Mouse (Mus musculus): ENCODE results near the gene Ttc28.

DNA sequence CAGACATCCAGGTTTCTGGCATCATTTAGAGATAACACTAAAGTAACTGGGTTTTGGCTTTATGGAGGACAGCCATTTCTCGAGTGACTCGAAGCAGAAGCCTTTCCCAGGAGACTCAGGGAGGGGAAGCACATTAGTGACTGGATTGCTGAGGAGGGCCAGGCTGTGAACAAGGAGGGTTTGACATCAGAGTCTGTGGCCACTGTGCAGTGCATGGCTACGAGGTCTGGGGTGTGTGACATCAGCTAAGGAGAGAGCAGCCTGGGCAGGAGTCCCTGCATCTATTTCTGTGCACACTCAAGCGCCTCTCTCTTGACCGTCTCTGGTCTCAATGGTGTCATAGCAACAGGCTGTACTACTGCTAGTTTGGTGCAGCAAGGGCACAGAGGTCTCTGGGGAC lies 383.8 kb downstream of the Ttc28 start:
- TF ChIP-seq CTCF (IDR thresholded peaks at IDR 0.05) (no peak), EP300 (IDR thresholded peaks at IDR 0.05) (no peak)

Measured in lung, postnatal 0 days (tissue).